Mouse (Mus musculus) lung, postnatal 0 days (tissue): ENCODE data around the gene Nf2. TPM values are rescaled to one million over a fixed set of nuclear protein-coding genes. Genes with fewer than 3 reads are reported as not detected.
"Not testable (repeated sequence)": the region's sequence is repeated elsewhere in the genome, so short reads cannot be mapped to it uniquely, and the experiment has no call there.

Experiments used
- ATAC-seq: fragments of 200-750 bp; cut with Nextera tagmentation; 2 replicates; pipeline ENCODE4 v1.8.0; 2017; ENCODE audit warnings: moderate library complexity
- DNase-seq: peaks from one replicate; pipeline ENCODE4 v3.0.0-alpha.2; 2016; ENCODE audit warnings: low spot score
- H3K27ac ChIP-seq: fragments of 300-500 bp; sonication (generic); 2 replicates; pipeline ENCODE4 v1.5.1; 2014; ENCODE audit warnings: antibody characterized with exemption, mild to moderate bottlenecking, low read length, mixed read lengths
- H3K27me3 ChIP-seq: fragments of 300-500 bp; sonication (generic); replicated peaks from 2 replicates; pipeline ENCODE4 v1.6.1; 2014; ENCODE audit warnings: low read length, mixed read lengths; ENCODE audit not compliant: insufficient read depth
- H3K36me3 ChIP-seq: fragments of 300-500 bp; sonication (generic); 2 replicates; pipeline ENCODE4 v1.6.1; 2014; ENCODE audit warnings: low read length, mixed read lengths; ENCODE audit not compliant: insufficient read depth
- H3K4me1 ChIP-seq: fragments of 300-500 bp; sonication (generic); 2 replicates; pipeline ENCODE4 v1.6.1; 2014; ENCODE audit warnings: antibody characterized with exemption, low read depth, low read length, mixed read lengths; ENCODE audit not compliant: insufficient read depth
- H3K4me2 ChIP-seq: fragments of 300-500 bp; sonication (generic); replicated peaks from 2 replicates; pipeline ENCODE4 v1.6.1; 2014; ENCODE audit warnings: low read depth, mild to moderate bottlenecking, low read length, moderate library complexity, mixed read lengths
- H3K4me3 ChIP-seq: fragments of 300-500 bp; sonication (generic); 2 replicates; pipeline ENCODE4 v1.5.1; 2014; ENCODE audit warnings: low read depth, low read length
- H3K9ac ChIP-seq: fragments of 300-500 bp; sonication (generic); replicated peaks from 2 replicates; pipeline ENCODE4 v1.6.1; 2014; ENCODE audit warnings: low read depth, mild to moderate bottlenecking
- H3K9me3 ChIP-seq: fragments of 300-500 bp; sonication (generic); 2 replicates; pipeline ENCODE4 v1.6.1; 2016; ENCODE audit warnings: low read length, mixed read lengths
- CTCF ChIP-seq: IDR thresholded peaks from 2 replicates; pipeline ENCODE4 v1.5.1; 2016; ENCODE audit warnings: antibody characterized with exemption, mild to moderate bottlenecking
- EP300 ChIP-seq: IDR thresholded peaks from 2 replicates; pipeline ENCODE4 v1.6.1; 2016; ENCODE audit warnings: antibody characterized with exemption, mild to moderate bottlenecking, control low read depth
- WGBS: fragments of 180-500 bp; shearing (Covaris S2); extraction: QIAGEN DNeasy Blood & Tissue Kit; methylation state at CpG from one replicate; pipeline ENCODE4 v1.1.7; 2014; 5-methylcytosine and 5-hydroxymethylcytosine counted together
- polyA plus RNA-seq: library from polyadenylated mRNA; unstranded; fragments of >200 nt; fragmentation: Nextera tagmentation; extraction: Ambion mirVana; gene quantifications from 2 replicates; pipeline ENCODE4 v1.2.1, GENCODE M21; 2015

Gene Nf2
- polyA plus RNA-seq, 1 experiment from 2014 or later, result 19.6 TPM

GRCm38 (mm10) chr11:4803951-4804350, 45.4 kb downstream of the Nf2 start:
- Histone ChIP-seq H3K4me3 (no peak overlapping the region), H3K9ac (no peak overlapping the region), H3K36me3 (0 out of 2 replicates have a peak, but pooled peaks cover 5% of the 10 kb centered on the region), H3K4me1 (no peaks in the 10 kb centered on the region), H3K27ac (no peak overlapping the region), H3K9me3 (no peaks in the 10 kb centered on the region), H3K27me3 (no peaks in the 10 kb centered on the region), H3K4me2 (no peak overlapping the region)
- ATAC-seq (no peak), DNase-seq (no peak)
- no peak for TF ChIP-seq EP300
- no peak for TF ChIP-seq CTCF
- 70% methylated on average over 7 of the region's 7 CpGs for whole genome bisulfite sequencing

GRCm38 (mm10) chr11:4803426-4803825, 45.9 kb downstream of the Nf2 start:
- no peak overlapping the region for H3K27ac ChIP-seq

GRCm38 (mm10) chr11:4803008-4803407, 46.3 kb downstream of the Nf2 start:
- no peak for TF ChIP-seq CTCF
- TF ChIP-seq EP300, result no peak
- WGBS, result 92% methylated on average over 9 of the region's 9 CpGs
- DNase-seq (no peak), ATAC-seq (no peak)
- H3K9me3 ChIP-seq, result no peaks in the 10 kb centered on the region
- no peaks in the 10 kb centered on the region for H3K4me1 ChIP-seq
- H3K4me2 ChIP-seq, result no peak overlapping the region
- H3K9ac ChIP-seq, result no peak overlapping the region
- H3K27me3 ChIP-seq, result no peaks in the 10 kb centered on the region
- 0 out of 2 replicates have a peak, but pooled peaks cover 5% of the 10 kb centered on the region for H3K36me3 ChIP-seq
- no peak overlapping the region for H3K27ac ChIP-seq
- H3K4me3 ChIP-seq, result no peak overlapping the region

More at GRCm38 (mm10) chr11:4803426-4803825, 45.9 kb downstream of the Nf2 start:
- Histone ChIP-seq H3K9ac (no peak overlapping the region), H3K36me3 (0 out of 2 replicates have a peak, but pooled peaks cover 5% of the 10 kb centered on the region), H3K27me3 (no peaks in the 10 kb centered on the region), H3K4me1 (no peaks in the 10 kb centered on the region), H3K9me3 (no peaks in the 10 kb centered on the region), H3K4me2 (no peak overlapping the region), H3K4me3 (no peak overlapping the region)
- DNase-seq, result no peak
- no peak for TF ChIP-seq CTCF
- WGBS, result 84% methylated on average over 7 of the region's 7 CpGs
- ATAC-seq, result no peak

- 89% methylated on average over 2 of the region's 2 CpGs for WGBS
- H3K4me3 ChIP-seq, H3K27me3 ChIP-seq, H3K27ac ChIP-seq, ATAC-seq, H3K36me3 ChIP-seq, DNase-seq, H3K4me2 ChIP-seq, H3K9me3 ChIP-seq, H3K9ac ChIP-seq, H3K4me1 ChIP-seq: not testable (repeated sequence)
These were observed 46.9 kb downstream of the Nf2 start for GRCm38 (mm10) chr11:4802401-4802800.

- WGBS, result 64% methylated on average over 4 of the region's 4 CpGs
- ATAC-seq (no peak), DNase-seq (no peak)
- no peak overlapping the region for H3K4me2 ChIP-seq
- no peak overlapping the region for H3K27ac ChIP-seq
- no peaks in the 10 kb centered on the region for H3K4me1 ChIP-seq
- H3K9ac ChIP-seq, result no peak overlapping the region
- TF ChIP-seq CTCF, result no peak
- TF ChIP-seq EP300, result no peak
- no peaks in the 10 kb centered on the region for H3K9me3 ChIP-seq
- no peaks in the 10 kb centered on the region for H3K27me3 ChIP-seq
- H3K36me3 ChIP-seq, result no peaks in the 10 kb centered on the region
- H3K4me3 ChIP-seq, result no peak overlapping the region
These were observed 48.7 kb downstream of the Nf2 start for GRCm38 (mm10) chr11:4800654-4801053.

GRCm38 (mm10) chr11:4793006-4793405, 56.3 kb downstream of the Nf2 start:
- DNase-seq (no peak), ATAC-seq (no peak)
- peaks cover 18% of the 10 kb centered on the region for H3K36me3 ChIP-seq
- no peak overlapping the region for H3K4me2 ChIP-seq
- TF ChIP-seq CTCF (no peak), EP300 (no peak)
- no peaks in the 10 kb centered on the region for H3K9me3 ChIP-seq
- H3K27ac ChIP-seq, result no peak overlapping the region
- H3K4me3 ChIP-seq, result no peak overlapping the region
- no peaks in the 10 kb centered on the region for H3K4me1 ChIP-seq
- H3K9ac ChIP-seq, result no peak overlapping the region
- 55% methylated on average over 3 of the region's 3 CpGs for WGBS
- H3K27me3 ChIP-seq, result no peaks in the 10 kb centered on the region

- 81% methylated on average over 6 of the region's 6 CpGs for WGBS
- Histone ChIP-seq H3K4me3 (no peak overlapping the region), H3K9ac (no peak overlapping the region), H3K9me3 (no peaks in the 10 kb centered on the region), H3K27ac (no peak overlapping the region), H3K4me1 (no peaks in the 10 kb centered on the region), H3K36me3 (peaks cover 32% of the 10 kb centered on the region), H3K4me2 (no peak overlapping the region), H3K27me3 (no peaks in the 10 kb centered on the region)
- ATAC-seq (no peak), DNase-seq (no peak)
- no peak for TF ChIP-seq CTCF
- TF ChIP-seq EP300, result no peak
These were observed 57.8 kb downstream of the Nf2 start for GRCm38 (mm10) chr11:4791549-4791948.
